Mouse (Mus musculus) myocyte (in vitro differentiated cells): ENCODE data around the gene Cdcp2. TPM values are rescaled to one million over a fixed set of nuclear protein-coding genes. Genes with fewer than 3 reads are reported as not detected.
"Not testable (repeated sequence)": the region's sequence is repeated elsewhere in the genome, so short reads cannot be mapped to it uniquely, and the experiment has no call there.

Source experiments
- H3K27me3 ChIP-seq: one replicate; pipeline ENCODE4 v1.6.1; 2011; ENCODE audit not compliant: control insufficient read depth, insufficient read depth, insufficient read length
- H3K36me3 ChIP-seq: one replicate; pipeline ENCODE4 v1.6.1; 2011; ENCODE audit not compliant: control insufficient read depth, insufficient read depth
- H3K4me2 ChIP-seq: one replicate; pipeline ENCODE4 v1.6.1; 2011; ENCODE audit warnings: low read depth, control low read depth
- H3K4me3 ChIP-seq: one replicate; pipeline ENCODE4 v1.5.1; 2011; ENCODE audit warnings: mild to moderate bottlenecking, control low read depth, moderate library complexity
- H3K79me2 ChIP-seq: one replicate; pipeline ENCODE4 v1.6.1; 2011; ENCODE audit not compliant: control insufficient read depth, insufficient read depth
- H3ac ChIP-seq: one replicate; pipeline ENCODE4 v1.6.1; 2011; ENCODE audit not compliant: control insufficient read depth, insufficient read length
- CEBPB ChIP-seq: IDR thresholded peaks from 2 replicates; pipeline ENCODE4 v1.6.1; 2011; ENCODE audit warnings: mild to moderate bottlenecking, moderate library complexity; ENCODE audit not compliant: poor library complexity, insufficient read depth, severe bottlenecking
- E2F4 ChIP-seq: IDR thresholded peaks from one replicate; pipeline ENCODE4 v1.6.1; 2011; ENCODE audit warnings: mild to moderate bottlenecking, control low read depth, moderate library complexity; ENCODE audit not compliant: insufficient read depth
- MAX ChIP-seq: IDR thresholded peaks from one replicate; pipeline ENCODE4 v1.6.1; 2011; ENCODE audit warnings: low read depth, mild to moderate bottlenecking, control low read depth
- MYOD1 ChIP-seq, 3 experiments: IDR thresholded peaks; one replicate each; pipeline ENCODE4 v1.6.1; 2011; ENCODE audit warnings: control low read depth in 2 of 3, low read depth in 2 of 3, mild to moderate bottlenecking in 2 of 3, moderate library complexity in 1 of 3; ENCODE audit not compliant: insufficient read length in 2 of 3, control insufficient read depth in 1 of 3
- MYOG ChIP-seq, 3 experiments: IDR thresholded peaks; one replicate each; pipeline ENCODE4 v1.6.1; 2011; ENCODE audit warnings: control low read depth in 2 of 3, low read depth in 2 of 3, mild to moderate bottlenecking in 2 of 3; ENCODE audit not compliant: insufficient read length in 2 of 3, control insufficient read depth in 1 of 3, insufficient read depth in 1 of 3
- POLR2A ChIP-seq: IDR thresholded peaks from one replicate; pipeline ENCODE4 v1.6.1; 2011; ENCODE audit warnings: low read depth, mild to moderate bottlenecking, control low read depth, moderate library complexity; ENCODE audit not compliant: insufficient read length
- POLR2AphosphoS2 ChIP-seq: IDR thresholded peaks from one replicate; pipeline ENCODE4 v1.6.1; 2011; ENCODE audit warnings: low read depth, control low read depth; ENCODE audit not compliant: insufficient read length
- REST ChIP-seq: IDR thresholded peaks from one replicate; pipeline ENCODE4 v1.6.1; 2011; ENCODE audit warnings: mild to moderate bottlenecking, control low read depth, moderate library complexity; ENCODE audit not compliant: insufficient read depth, insufficient read length
- SRF ChIP-seq: IDR thresholded peaks from one replicate; pipeline ENCODE4 v1.6.1; 2011; ENCODE audit warnings: low read depth; ENCODE audit not compliant: control insufficient read depth, insufficient read length
- TCF12 ChIP-seq: IDR thresholded peaks from one replicate; pipeline ENCODE4 v1.6.1; 2011; ENCODE audit warnings: mild to moderate bottlenecking, control low read depth; ENCODE audit not compliant: poor library complexity, insufficient read depth, severe bottlenecking
- TCF3 ChIP-seq: IDR thresholded peaks from one replicate; pipeline ENCODE4 v1.6.1; 2011; ENCODE audit warnings: low read depth, control low read depth; ENCODE audit not compliant: insufficient read length
- USF1 ChIP-seq: IDR thresholded peaks from one replicate; pipeline ENCODE4 v1.6.1; 2011; ENCODE audit warnings: low read depth, mild to moderate bottlenecking, control low read depth, moderate library complexity
- polyA plus RNA-seq: library from polyadenylated mRNA; unstranded; fragments of >200 nt; fragmentation: generic; extraction: Trizol; gene quantifications from one replicate; pipeline ENCODE4 v1.2.1, GENCODE M21; 2012; ENCODE audit warnings: missing spikeins

Cdcp2 gene
- polyA plus RNA-seq, 1 experiment = not detected

DNA sequence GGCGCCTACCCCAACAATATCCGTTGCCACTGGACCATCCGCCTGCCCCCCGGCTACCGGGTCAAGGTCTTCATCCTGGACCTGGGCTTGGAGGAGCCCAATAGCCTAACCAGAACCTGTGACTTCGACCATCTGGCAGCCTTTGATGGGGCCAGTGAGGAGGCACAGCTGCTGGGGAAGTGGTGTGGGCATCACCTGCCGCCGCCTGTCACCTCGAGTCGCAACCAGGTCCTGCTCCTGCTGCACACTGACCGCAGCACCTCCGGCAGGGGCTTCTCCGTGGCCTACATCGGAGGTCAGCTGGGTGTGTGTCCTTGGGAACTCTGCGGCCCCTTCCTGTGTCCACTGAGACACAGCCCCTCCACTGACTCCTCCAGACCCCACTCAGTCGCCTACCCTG, 10.1 kb downstream of the Cdcp2 start:
- H3K36me3 ChIP-seq = no peaks in the 10 kb centered on the region
- TF ChIP-seq TCF3 (peak; percentile 90), REST (no peak), MAX (no peak), E2F4 (no peak), MYOG (IDR thresholded peaks at IDR 0.05; ENCODE audit: control insufficient read depth in 1 of 3, insufficient read depth in 1 of 3, insufficient read length in 2 of 3, low read depth in 2 of 3) (peak in 2 of 3 experiments; percentile 89 to 90), SRF (no peak), CEBPB (no peak), POLR2A (no peak), MYOD1 (IDR thresholded peaks at IDR 0.05; ENCODE audit: control insufficient read depth in 1 of 3, insufficient read length in 2 of 3, low read depth in 2 of 3) (peak in 2 of 3 experiments; percentile 99 to 100), USF1 (no peak), TCF12 (peak; percentile 38), POLR2AphosphoS2 (no peak)
- no peaks in the 10 kb centered on the region for H3K79me2 ChIP-seq

DNA sequence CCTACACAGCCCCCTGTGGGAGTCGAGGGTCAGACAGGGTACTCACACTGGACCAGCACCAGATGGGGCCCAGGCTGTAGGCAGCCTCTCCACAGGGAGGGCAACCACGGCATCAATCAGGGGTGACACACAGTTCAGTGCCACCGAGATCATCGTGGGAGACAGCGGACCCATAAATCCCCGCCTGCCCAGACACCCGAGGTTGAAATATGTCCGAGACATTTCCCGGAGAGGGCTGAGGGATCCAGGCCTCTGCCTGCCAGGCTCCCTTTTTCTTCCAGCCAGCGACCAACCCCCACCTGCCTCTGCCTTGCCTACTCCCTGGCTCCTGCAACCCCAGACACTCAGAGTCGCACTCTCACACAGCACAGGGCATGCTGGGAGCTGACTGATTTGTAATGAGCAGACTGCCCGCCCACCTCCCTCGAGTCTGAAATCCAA, 11.6 kb downstream of the Cdcp2 start:
- no peaks in the 10 kb centered on the region for H3K79me2 ChIP-seq
- peaks cover 7% of the 10 kb centered on the region for H3K27me3 ChIP-seq
- no peak overlapping the region for H3ac ChIP-seq
- TF ChIP-seq E2F4 (no peak), MAX (no peak), SRF (no peak), MYOG (IDR thresholded peaks at IDR 0.05; ENCODE audit: control insufficient read depth in 1 of 3, insufficient read depth in 1 of 3, insufficient read length in 2 of 3, low read depth in 2 of 3) (no peak), USF1 (no peak), CEBPB (no peak), POLR2A (no peak), MYOD1 (IDR thresholded peaks at IDR 0.05; ENCODE audit: control insufficient read depth in 1 of 3, insufficient read length in 2 of 3, low read depth in 2 of 3) (no peak), TCF3 (no peak)
- no peaks in the 10 kb centered on the region for H3K36me3 ChIP-seq
- H3K4me3 ChIP-seq = no peak overlapping the region
- peak overlapping the region; percentile 45 for H3K4me2 ChIP-seq

More for the DNA sequence above, 10.1 kb downstream of the Cdcp2 start:
- Histone ChIP-seq H3K4me3 (no peak overlapping the region), H3K4me2 (no peak overlapping the region), H3ac (no peak overlapping the region), H3K27me3 (no peaks in the 10 kb centered on the region)

DNA sequence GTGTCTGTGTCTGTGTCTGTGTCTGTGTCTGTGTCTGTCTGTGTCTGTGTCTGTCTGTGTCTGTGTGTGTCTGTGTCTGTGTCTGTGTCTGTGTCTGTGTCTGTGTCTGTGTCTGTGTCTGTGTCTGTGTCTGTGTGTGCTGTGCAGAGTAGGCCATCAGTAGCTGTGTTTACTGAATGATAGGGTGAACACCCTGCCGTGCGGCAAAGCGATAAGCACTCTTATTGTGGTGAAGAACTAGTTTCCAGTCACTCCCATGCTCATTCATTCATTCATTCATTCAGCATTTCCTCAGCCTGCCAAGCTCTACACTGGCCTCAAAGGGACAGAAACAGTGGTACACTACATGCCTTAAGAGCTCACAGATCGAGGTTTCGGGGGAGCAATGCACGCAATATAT, 12.5 kb downstream of the Cdcp2 start:
- not testable (repeated sequence) for H3K36me3 ChIP-seq, H3K79me2 ChIP-seq, H3ac ChIP-seq, H3K27me3 ChIP-seq, H3K4me3 ChIP-seq, H3K4me2 ChIP-seq

DNA sequence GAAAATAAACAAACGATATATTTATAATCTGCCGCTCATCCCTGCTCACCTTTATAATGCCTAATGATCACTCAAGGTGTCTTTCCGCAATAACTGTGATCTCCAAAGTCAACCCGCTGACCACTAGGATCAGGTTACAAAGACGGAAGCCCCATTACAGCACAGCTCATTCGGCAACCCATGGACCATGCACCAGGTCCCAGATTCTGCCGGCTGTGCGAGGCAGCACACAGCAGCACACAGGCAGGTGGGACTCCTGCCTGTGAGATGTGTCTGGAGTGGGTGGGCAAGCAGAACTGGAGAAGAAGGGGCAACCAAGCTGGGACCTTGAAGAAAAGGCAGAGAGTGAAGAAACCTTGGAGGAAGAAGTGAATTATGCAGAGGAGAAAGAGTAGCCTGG, 17.6 kb downstream of the Cdcp2 start:
- no peak for TF ChIP-seq CEBPB
- TF ChIP-seq TCF3 = no peak
- TF ChIP-seq MYOG (IDR thresholded peaks at IDR 0.05; ENCODE audit: control insufficient read depth in 1 of 3, insufficient read depth in 1 of 3, insufficient read length in 2 of 3, low read depth in 2 of 3) = no peak
- no peak for TF ChIP-seq REST
- TF ChIP-seq SRF = no peak
- no peak for TF ChIP-seq POLR2AphosphoS2
- TF ChIP-seq POLR2A = no peak
- no peak for TF ChIP-seq E2F4
- TF ChIP-seq MAX = no peak
- H3K4me3 ChIP-seq = no peak overlapping the region
- H3K4me2 ChIP-seq = no peak overlapping the region
- H3K79me2 ChIP-seq = no peaks in the 10 kb centered on the region
- H3K27me3 ChIP-seq = peaks cover 10% of the 10 kb centered on the region
- no peaks in the 10 kb centered on the region for H3K36me3 ChIP-seq
- H3ac ChIP-seq = no peak overlapping the region

DNA sequence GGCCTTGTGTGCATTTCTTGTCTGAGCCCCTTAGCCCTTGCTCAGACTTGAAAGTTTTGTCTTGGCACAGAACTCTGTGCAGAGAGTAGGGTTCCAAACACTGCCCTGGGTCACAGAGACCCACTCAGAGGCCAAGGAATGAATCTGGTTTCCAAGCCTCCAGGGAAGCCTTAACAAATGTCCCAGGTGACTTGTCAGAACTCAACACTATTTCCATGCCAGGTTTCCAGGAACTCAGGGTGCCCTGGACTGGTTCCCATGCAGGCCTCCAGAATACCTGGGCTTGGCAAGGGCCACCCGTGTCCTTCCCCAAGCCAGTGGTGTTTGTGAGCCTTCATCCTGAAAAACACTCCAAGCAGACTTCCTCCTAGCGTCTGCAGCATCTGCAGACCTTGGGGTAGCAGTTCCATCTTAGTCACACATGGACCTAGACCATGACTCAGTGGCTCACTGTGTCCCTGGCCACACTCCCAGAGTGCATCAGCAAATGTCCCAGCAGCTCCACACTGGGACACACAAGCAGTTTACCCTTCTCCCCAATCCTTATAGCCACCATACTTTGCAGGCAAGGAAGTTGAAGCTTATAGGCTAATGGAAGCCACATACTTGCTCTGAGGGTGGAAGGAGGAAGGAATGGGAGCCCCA, 21.2 kb downstream of the Cdcp2 start:
- Histone ChIP-seq H3K4me2 (no peak overlapping the region), H3ac (no peak overlapping the region), H3K27me3 (peaks cover 5% of the 10 kb centered on the region), H3K79me2 (no peaks in the 10 kb centered on the region), H3K4me3 (no peak overlapping the region), H3K36me3 (no peaks in the 10 kb centered on the region)
- TF ChIP-seq TCF12 = no peak
- TF ChIP-seq E2F4 = no peak
- no peak for TF ChIP-seq REST
- TF ChIP-seq SRF = no peak
- no peak for TF ChIP-seq TCF3
- no peak for TF ChIP-seq MYOG (IDR thresholded peaks at IDR 0.05; ENCODE audit: control insufficient read depth in 1 of 3, insufficient read depth in 1 of 3, insufficient read length in 2 of 3, low read depth in 2 of 3)
- no peak for TF ChIP-seq POLR2A
- TF ChIP-seq USF1 = no peak
- TF ChIP-seq MAX = no peak
- TF ChIP-seq MYOD1 (IDR thresholded peaks at IDR 0.05; ENCODE audit: control insufficient read depth in 1 of 3, insufficient read length in 2 of 3, low read depth in 2 of 3) = no peak
- TF ChIP-seq CEBPB = no peak
- no peak for TF ChIP-seq POLR2AphosphoS2
